Mouse (Mus musculus) MEL (cell line): ENCODE measurements around the gene Pigk. TPM values are rescaled to one million over a fixed set of nuclear protein-coding genes. Genes with fewer than 3 reads are reported as not detected.

Experiments used
- DNase-seq: peaks from one replicate; pipeline ENCODE4 v3.0.0; 2011; ENCODE audit warnings: low read depth, low spot score
- H3K27ac ChIP-seq: 2 replicates; pipeline ENCODE4 v1.5.1; 2012; ENCODE audit warnings: low read depth, mild to moderate bottlenecking, control low read depth, low read length, moderate library complexity; ENCODE audit not compliant: control insufficient read depth
- H3K27me3 ChIP-seq, 2 experiments: fragments of 150-350 bp in 1 of 2; sonication (generic) in 1 of 2; 2 replicates each; pipeline ENCODE4 v1.6.1; 2012; ENCODE audit warnings: low read length in 2 of 2, mild to moderate bottlenecking in 2 of 2, improper control_type of control experiment in 1 of 2, moderate library complexity in 1 of 2; ENCODE audit not compliant: insufficient read depth in 2 of 2, control insufficient read depth in 1 of 2
- H3K36me3 ChIP-seq, 2 experiments: 2 replicates each; pipeline ENCODE4 v1.6.1; 2012 to 2014; ENCODE audit warnings: low read length in 2 of 2, improper control_type of control experiment in 1 of 2, inconsistent platforms in 1 of 2, mild to moderate bottlenecking in 1 of 2; ENCODE audit not compliant: insufficient read depth in 2 of 2, control insufficient read depth in 1 of 2
- H3K4me1 ChIP-seq, 2 experiments: fragments of 150-350 bp in 1 of 2; sonication (generic) in 1 of 2; 2 replicates each; pipeline ENCODE4 v1.6.1; 2012; ENCODE audit warnings: low read length in 2 of 2, improper control_type of control experiment in 1 of 2, mild to moderate bottlenecking in 1 of 2; ENCODE audit not compliant: insufficient read depth in 2 of 2, control insufficient read depth in 1 of 2
- H3K4me3 ChIP-seq, 2 experiments: fragments of 150-350 bp in 1 of 2; sonication (generic) in 1 of 2; 2 replicates each; pipeline ENCODE4 v1.5.1; 2012; ENCODE audit warnings: low read depth in 2 of 2, low read length in 2 of 2, mild to moderate bottlenecking in 2 of 2, moderate library complexity in 2 of 2, control low read depth in 1 of 2, improper control_type of control experiment in 1 of 2; ENCODE audit not compliant: control insufficient read depth in 1 of 2, insufficient read depth in 1 of 2
- H3K79me2 ChIP-seq: 2 replicates; pipeline ENCODE4 v1.6.1; 2012; ENCODE audit warnings: mild to moderate bottlenecking, low read length, moderate library complexity; ENCODE audit not compliant: control insufficient read depth, poor library complexity, insufficient read depth
- H3K9ac ChIP-seq: 2 replicates; pipeline ENCODE4 v1.6.1; 2012; ENCODE audit warnings: low read depth, mild to moderate bottlenecking, control low read depth, low read length, moderate library complexity; ENCODE audit not compliant: control insufficient read depth, poor library complexity, severe bottlenecking
- H3K9me3 ChIP-seq: fragments of 150-350 bp; sonication (generic); replicated peaks from 2 replicates; pipeline ENCODE4 v1.6.1; 2012; ENCODE audit warnings: mild to moderate bottlenecking, low read length, improper control_type of control experiment, moderate library complexity; ENCODE audit not compliant: insufficient read depth
- BHLHE40 ChIP-seq: IDR thresholded peaks from 2 replicates; pipeline ENCODE4 v1.6.1; 2012; ENCODE audit warnings: low read depth, mild to moderate bottlenecking, inconsistent platforms, low read length, improper control_type of control experiment, borderline replicate concordance
- CHD2 ChIP-seq: IDR thresholded peaks from 2 replicates; pipeline ENCODE4 v1.6.1; 2011; ENCODE audit warnings: low read length, improper control_type of control experiment
- CTCF ChIP-seq, 3 experiments: IDR thresholded peaks in 2 of 3; conservative IDR thresholded peaks in 1 of 3; 2 replicates each; pipeline ENCODE4 v1.5.1; 2011 to 2012; ENCODE audit warnings: low read length in 3 of 3, low read depth in 2 of 3, mild to moderate bottlenecking in 2 of 3, improper control_type of control experiment in 1 of 3, inconsistent platforms in 1 of 3, mixed read lengths in 1 of 3, moderate library complexity in 1 of 3; ENCODE audit not compliant: control insufficient read depth in 1 of 3, insufficient read depth in 1 of 3, poor library complexity in 1 of 3, severe bottlenecking in 1 of 3
- E2F4 ChIP-seq: IDR thresholded peaks from 2 replicates; pipeline ENCODE4 v1.6.1; 2011; ENCODE audit warnings: low read depth, low read length, improper control_type of control experiment, borderline replicate concordance
- GATA1 ChIP-seq: IDR thresholded peaks from 2 replicates; pipeline ENCODE4 v1.6.1; 2011; ENCODE audit warnings: low read depth, low read length, improper control_type of control experiment
- HCFC1 ChIP-seq: IDR thresholded peaks from 2 replicates; pipeline ENCODE4 v1.6.1; 2012; ENCODE audit warnings: low read depth, mild to moderate bottlenecking, inconsistent platforms, low read length, improper control_type of control experiment, moderate library complexity
- MAFK ChIP-seq: IDR thresholded peaks from 2 replicates; pipeline ENCODE4 v1.6.1; 2011; ENCODE audit warnings: low read depth, mild to moderate bottlenecking, low read length, improper control_type of control experiment, borderline replicate concordance
- MXI1 ChIP-seq: IDR thresholded peaks from 2 replicates; pipeline ENCODE4 v1.6.1; 2011; ENCODE audit warnings: mild to moderate bottlenecking, low read depth, low read length, improper control_type of control experiment
- MYC ChIP-seq: IDR thresholded peaks from 2 replicates; pipeline ENCODE4 v1.6.1; 2011; ENCODE audit warnings: low read depth, mild to moderate bottlenecking, low read length, improper control_type of control experiment, moderate library complexity
- NELFE ChIP-seq: IDR thresholded peaks from 2 replicates; pipeline ENCODE4 v1.6.1; 2011; ENCODE audit warnings: low read depth, low read length, improper control_type of control experiment
- POLR2AphosphoS5 ChIP-seq: IDR thresholded peaks from 2 replicates; pipeline ENCODE4 v1.6.1; 2012; ENCODE audit warnings: low read depth, borderline replicate concordance, mild to moderate bottlenecking, inconsistent platforms, low read length, moderate library complexity, mixed read lengths
- RCOR1 ChIP-seq: IDR thresholded peaks from 2 replicates; pipeline ENCODE4 v1.6.1; 2012; ENCODE audit warnings: low read depth, mild to moderate bottlenecking, inconsistent platforms, low read length, improper control_type of control experiment
- SMC3 ChIP-seq: IDR thresholded peaks from 2 replicates; pipeline ENCODE4 v1.6.1; 2011; ENCODE audit warnings: low read depth, low read length, improper control_type of control experiment
- TBP ChIP-seq: IDR thresholded peaks from 2 replicates; pipeline ENCODE4 v1.8.0; 2011; ENCODE audit warnings: low read depth, low read length, improper control_type of control experiment
- TCF12 ChIP-seq: IDR thresholded peaks from 2 replicates; pipeline ENCODE4 v1.6.1; 2014; ENCODE audit warnings: low read depth, mild to moderate bottlenecking, inconsistent platforms, low read length, improper control_type of control experiment, moderate library complexity
- USF2 ChIP-seq, 2 experiments: IDR thresholded peaks; 2 replicates each; pipeline ENCODE4 v1.6.1; 2011 to 2012; ENCODE audit warnings: improper control_type of control experiment in 2 of 2, low read length in 2 of 2, borderline replicate concordance in 1 of 2, inconsistent platforms in 1 of 2, low read depth in 1 of 2, mild to moderate bottlenecking in 1 of 2; ENCODE audit not compliant: insufficient read depth in 1 of 2
- ZC3H11A ChIP-seq: IDR thresholded peaks from 2 replicates; pipeline ENCODE4 v1.6.1; 2012; ENCODE audit warnings: low read depth, mild to moderate bottlenecking, inconsistent platforms, low read length, improper control_type of control experiment
- ZMIZ1 ChIP-seq: IDR thresholded peaks from 2 replicates; pipeline ENCODE4 v1.6.1; 2012; ENCODE audit warnings: low read depth, mild to moderate bottlenecking, inconsistent platforms, low read length, improper control_type of control experiment, moderate library complexity
- polyA plus RNA-seq, 2 experiments: library from polyadenylated mRNA; stranded (reverse) in 1 of 2; unstranded in 1 of 2; fragments of >175 nt in 1 of 2; fragments of >200 nt in 1 of 2; gene quantifications; 2 replicates each; pipeline versions ENCODE4 v1.2.1 to v1.2.4; 2012; ENCODE audit warnings: low replicate concordance in 2 of 2, low read depth in 1 of 2; ENCODE audit not compliant: insufficient read length in 2 of 2, insufficient read depth in 1 of 2, missing spikeins in 1 of 2
- total RNA-seq: library from RNA; depleted of rRNA; stranded (reverse); fragments of 300-350 nt; gene quantifications from 2 replicates; pipeline ENCODE4 v1.2.3, GENCODE M21; 2012

The Pigk gene
- total and polyA plus RNA-seq, 3 experiments: 14.6 to 17.8 TPM; not detected in 1

GRCm38 (mm10) chr3:152733513-152733912 lies 19.6 kb downstream of the Pigk start:
- H3K9me3 ChIP-seq: no peaks in the 10 kb centered on the region
- peaks cover 0 to 7% of the 10 kb centered on the region in 2 experiments; a peak in 1 of 4 replicates for H3K4me1 ChIP-seq
- no peak overlapping the region for H3K9ac ChIP-seq
- peaks cover 0 to 5% of the 10 kb centered on the region in 2 experiments; a peak in 2 of 4 replicates for H3K36me3 ChIP-seq
- no peak overlapping the region for H3K4me3 ChIP-seq
- TF ChIP-seq BHLHE40: no peak
- no peak for TF ChIP-seq GATA1
- no peak for TF ChIP-seq USF2 (IDR thresholded peaks at IDR 0.05; ENCODE audit: borderline replicate concordance in 1 of 2, insufficient read depth in 1 of 2, low read depth in 1 of 2, low read length in 2 of 2)
- H3K27me3 ChIP-seq: no peaks in the 10 kb centered on the region
- H3K27ac ChIP-seq: no peak overlapping the region
- DNase-seq: no peak
- H3K79me2 ChIP-seq: no peaks in the 10 kb centered on the region

GRCm38 (mm10) chr3:152734100-152734499 lies 20.2 kb downstream of the Pigk start:
- Histone ChIP-seq H3K36me3 (peaks cover 0 to 5% of the 10 kb centered on the region in 2 experiments; a peak in 2 of 4 replicates), H3K27me3 (no peaks in the 10 kb centered on the region), H3K4me3 (no peak overlapping the region), H3K9me3 (no peaks in the 10 kb centered on the region), H3K27ac (no peak overlapping the region), H3K9ac (no peak overlapping the region), H3K79me2 (no peaks in the 10 kb centered on the region), H3K4me1 (peaks cover 0 to 7% of the 10 kb centered on the region in 2 experiments; a peak in 1 of 4 replicates)
- DNase-seq: peak; percentile 47
- TF ChIP-seq E2F4: no peak
- no peak for TF ChIP-seq ZC3H11A
- TF ChIP-seq MAFK: no peak
- TF ChIP-seq MYC: no peak

- Histone ChIP-seq H3K9ac (no peak overlapping the region), H3K27ac (no peak overlapping the region), H3K79me2 (no peaks in the 10 kb centered on the region), H3K27me3 (no peaks in the 10 kb centered on the region), H3K9me3 (no peaks in the 10 kb centered on the region), H3K4me3 (no peak overlapping the region), H3K36me3 (peaks cover 2 to 5% of the 10 kb centered on the region in 2 experiments; a peak in 2 of 4 replicates), H3K4me1 (peaks cover 0 to 7% of the 10 kb centered on the region in 2 experiments; a peak in 1 of 4 replicates)
- DNase-seq: no peak
- TF ChIP-seq ZC3H11A (no peak), CTCF (IDR thresholded peaks at IDR 0.05 in 2 of 3, conservative IDR thresholded peaks at IDR 0.05 in 1 of 3; ENCODE audit: control insufficient read depth in 1 of 3, insufficient read depth in 1 of 3, low read depth in 2 of 3, low read length in 3 of 3, poor library complexity in 1 of 3, severe bottlenecking in 1 of 3) (no peak), ZMIZ1 (no peak), POLR2AphosphoS5 (no peak), HCFC1 (no peak), USF2 (IDR thresholded peaks at IDR 0.05; ENCODE audit: borderline replicate concordance in 1 of 2, insufficient read depth in 1 of 2, low read depth in 1 of 2, low read length in 2 of 2) (no peak), CHD2 (no peak), MXI1 (no peak), NELFE (no peak), SMC3 (no peak), MAFK (no peak), TCF12 (no peak), RCOR1 (no peak), TBP (no peak)
These were observed 21.8 kb downstream of the Pigk start for GRCm38 (mm10) chr3:152735601-152736250.
